Mouse (Mus musculus) 3134 (cell line): ENCODE measurements around the gene G0s2.

Experiments used
- DNase-seq: peaks from one replicate; pipeline ENCODE4 v3.0.0-alpha.2; 2011; ENCODE audit warnings: low spot score; ENCODE audit not compliant: insufficient read length; ENCODE audit errors: extremely low read depth

G0s2 gene

GRCm38 (mm10) chr1:193225531-193225930, 47.5 kb downstream of the G0s2 start:
- no peak for DNase-seq
